Mouse (Mus musculus) testis, adult 2 months (tissue): ENCODE data around the gene Wdr25. TPM values are rescaled to one million over a fixed set of nuclear protein-coding genes. Genes with fewer than 3 reads are reported as not detected.

Experiments
- H3K27ac ChIP-seq: fragments of 200-500 bp; 2 replicates; pipeline ENCODE4 v1.5.1; 2012; ENCODE audit warnings: low read depth, low read length; ENCODE audit not compliant: control insufficient read depth, insufficient read depth
- H3K27me3 ChIP-seq: fragments of 200-500 bp; 2 replicates; pipeline ENCODE4 v1.6.1; 2012; ENCODE audit warnings: mild to moderate bottlenecking, low read length, moderate library complexity; ENCODE audit not compliant: control insufficient read depth, insufficient read depth
- H3K36me3 ChIP-seq: fragments of 200-500 bp; 2 replicates; pipeline ENCODE4 v1.6.1; 2012; ENCODE audit warnings: mild to moderate bottlenecking, low read length; ENCODE audit not compliant: control insufficient read depth, insufficient read depth
- H3K4me1 ChIP-seq: fragments of 200-500 bp; 2 replicates; pipeline ENCODE4 v1.6.1; 2012; ENCODE audit warnings: low read length; ENCODE audit not compliant: control insufficient read depth, insufficient read depth
- H3K4me3 ChIP-seq: fragments of 200-500 bp; 2 replicates; pipeline ENCODE4 v1.5.1; 2012; ENCODE audit warnings: low read depth, mild to moderate bottlenecking, low read length, moderate library complexity, mixed read lengths; ENCODE audit not compliant: control insufficient read depth
- CTCF ChIP-seq: fragments of 200-500 bp; IDR thresholded peaks from 2 replicates; pipeline ENCODE4 v1.5.1; 2012; ENCODE audit warnings: low read depth, mild to moderate bottlenecking, inconsistent platforms, low read length, moderate library complexity; ENCODE audit not compliant: control insufficient read depth, insufficient read depth, insufficient replicate concordance
- POLR2A ChIP-seq: fragments of 200-500 bp; IDR thresholded peaks from 2 replicates; pipeline ENCODE4 v1.6.1; 2012; ENCODE audit warnings: low read depth, mild to moderate bottlenecking, inconsistent platforms, low read length, moderate library complexity; ENCODE audit not compliant: control insufficient read depth
- polyA plus RNA-seq: library from polyadenylated mRNA; depleted of rRNA; stranded (reverse); fragments of >200 nt; gene quantifications from 2 replicates; pipeline ENCODE4 v1.2.3, GENCODE M21; 2012

The Wdr25 gene
- polyA plus RNA-seq, 1 experiment = 15.0 TPM

- no peaks in the 10 kb centered on the region for H3K36me3 ChIP-seq
- H3K27ac ChIP-seq = no peak overlapping the region
- no peaks in the 10 kb centered on the region for H3K27me3 ChIP-seq
- no peak for TF ChIP-seq CTCF
- TF ChIP-seq POLR2A = no peak
- H3K4me1 ChIP-seq = no peaks in the 10 kb centered on the region
- no peak overlapping the region for H3K4me3 ChIP-seq
Observed at GRCm38 (mm10) chr12:108995976-108996636, 102.7 kb downstream of the Wdr25 start.

GRCm38 (mm10) chr12:108997249-108997648, 103.8 kb downstream of the Wdr25 start:
- H3K4me1 ChIP-seq = no peaks in the 10 kb centered on the region
- no peak overlapping the region for H3K4me3 ChIP-seq
- H3K36me3 ChIP-seq = no peaks in the 10 kb centered on the region
- H3K27me3 ChIP-seq = no peaks in the 10 kb centered on the region
- H3K27ac ChIP-seq = no peak overlapping the region
- no peak for TF ChIP-seq POLR2A
- TF ChIP-seq CTCF = no peak

GRCm38 (mm10) chr12:109002978-109003377, 109.5 kb downstream of the Wdr25 start:
- H3K27me3 ChIP-seq = no peaks in the 10 kb centered on the region
- no peak overlapping the region for H3K4me3 ChIP-seq
- H3K36me3 ChIP-seq = no peaks in the 10 kb centered on the region
- no peaks in the 10 kb centered on the region for H3K4me1 ChIP-seq
- H3K27ac ChIP-seq = no peak overlapping the region
- TF ChIP-seq POLR2A (no peak), CTCF (no peak)

GRCm38 (mm10) chr12:109010070-109010649, 116.7 kb downstream of the Wdr25 start:
- no peak for TF ChIP-seq POLR2A
- TF ChIP-seq CTCF = no peak
- no peaks in the 10 kb centered on the region for H3K36me3 ChIP-seq
- H3K27me3 ChIP-seq = no peaks in the 10 kb centered on the region
- H3K4me1 ChIP-seq = no peaks in the 10 kb centered on the region
- H3K27ac ChIP-seq = no peak overlapping the region
- no peak overlapping the region for H3K4me3 ChIP-seq

GRCm38 (mm10) chr12:109022181-109022691, 128.8 kb downstream of the Wdr25 start:
- TF ChIP-seq CTCF = no peak
- TF ChIP-seq POLR2A = no peak
- H3K36me3 ChIP-seq = no peaks in the 10 kb centered on the region
- H3K27me3 ChIP-seq = no peaks in the 10 kb centered on the region
- no peak overlapping the region for H3K4me3 ChIP-seq
- H3K4me1 ChIP-seq = no peaks in the 10 kb centered on the region
- H3K27ac ChIP-seq = no peak overlapping the region

GRCm38 (mm10) chr12:109022966-109023365, 129.5 kb downstream of the Wdr25 start:
- TF ChIP-seq POLR2A = no peak
- TF ChIP-seq CTCF = no peak
- Histone ChIP-seq H3K36me3 (no peaks in the 10 kb centered on the region), H3K4me3 (no peak overlapping the region), H3K4me1 (no peaks in the 10 kb centered on the region), H3K27ac (no peak overlapping the region), H3K27me3 (no peaks in the 10 kb centered on the region)

GRCm38 (mm10) chr12:109023780-109024179, 130.3 kb downstream of the Wdr25 start:
- H3K27me3 ChIP-seq = no peaks in the 10 kb centered on the region
- no peaks in the 10 kb centered on the region for H3K36me3 ChIP-seq
- no peak overlapping the region for H3K4me3 ChIP-seq
- no peaks in the 10 kb centered on the region for H3K4me1 ChIP-seq
- H3K27ac ChIP-seq = no peak overlapping the region
- TF ChIP-seq POLR2A = no peak
- TF ChIP-seq CTCF = no peak
